Mouse (Mus musculus) limb, embryonic 13.5 days (tissue): Measurements from ENCODE around the gene Slc17a7. TPM values are rescaled to one million over a fixed set of nuclear protein-coding genes. Genes with fewer than 3 reads are reported as not detected.

Experiments
- ATAC-seq: fragments of 200-750 bp; cut with Nextera tagmentation; 2 replicates; pipeline ENCODE4 v1.8.0; 2017; ENCODE audit warnings: low read depth, moderate number of reproducible peaks, moderate TSS enrichment; ENCODE audit not compliant: low FRiP score
- H3K27ac ChIP-seq: fragments of 300-500 bp; sonication (generic); 2 replicates; pipeline ENCODE4 v1.5.1; 2015; ENCODE audit warnings: inconsistent platforms, mild to moderate bottlenecking, moderate library complexity
- H3K27me3 ChIP-seq: fragments of 300-500 bp; sonication (generic); 2 replicates; pipeline ENCODE4 v1.6.1; 2015; ENCODE audit warnings: mild to moderate bottlenecking, inconsistent platforms
- H3K36me3 ChIP-seq: fragments of 300-500 bp; sonication (generic); 2 replicates; pipeline ENCODE4 v1.6.1; 2015; ENCODE audit warnings: inconsistent platforms, mild to moderate bottlenecking, moderate library complexity
- H3K4me1 ChIP-seq: fragments of 300-500 bp; sonication (generic); 2 replicates; pipeline ENCODE4 v1.6.1; 2015; ENCODE audit warnings: inconsistent platforms
- H3K4me2 ChIP-seq: fragments of 300-500 bp; sonication (generic); replicated peaks from 2 replicates; pipeline ENCODE4 v1.6.1; 2015; ENCODE audit warnings: inconsistent platforms, mild to moderate bottlenecking, moderate library complexity
- H3K4me3 ChIP-seq: fragments of 300-500 bp; sonication (generic); 2 replicates; pipeline ENCODE4 v1.5.1; 2015; ENCODE audit warnings: moderate library complexity, mild to moderate bottlenecking, inconsistent platforms
- H3K9ac ChIP-seq: fragments of 300-500 bp; sonication (generic); 2 replicates; pipeline ENCODE4 v1.6.1; 2015; ENCODE audit warnings: mild to moderate bottlenecking, inconsistent platforms
- H3K9me3 ChIP-seq: fragments of 300-500 bp; sonication (generic); 2 replicates; pipeline ENCODE4 v1.6.1; 2016; ENCODE audit warnings: inconsistent platforms
- WGBS: fragments of 180-500 bp; shearing (Covaris S2); methylation state at CpG from one replicate; pipeline ENCODE4 v1.1.7; 2015; 5-methylcytosine and 5-hydroxymethylcytosine counted together
- polyA plus RNA-seq: library from polyadenylated mRNA; unstranded; fragments of >200 nt; fragmentation: Nextera tagmentation; extraction: Ambion mirVana; gene quantifications from 2 replicates; pipeline ENCODE4 v1.2.1, GENCODE M21; 2015

Gene Slc17a7
- polyA plus RNA-seq, 1 experiment from 2014 or later = 0.19 TPM

DNA sequence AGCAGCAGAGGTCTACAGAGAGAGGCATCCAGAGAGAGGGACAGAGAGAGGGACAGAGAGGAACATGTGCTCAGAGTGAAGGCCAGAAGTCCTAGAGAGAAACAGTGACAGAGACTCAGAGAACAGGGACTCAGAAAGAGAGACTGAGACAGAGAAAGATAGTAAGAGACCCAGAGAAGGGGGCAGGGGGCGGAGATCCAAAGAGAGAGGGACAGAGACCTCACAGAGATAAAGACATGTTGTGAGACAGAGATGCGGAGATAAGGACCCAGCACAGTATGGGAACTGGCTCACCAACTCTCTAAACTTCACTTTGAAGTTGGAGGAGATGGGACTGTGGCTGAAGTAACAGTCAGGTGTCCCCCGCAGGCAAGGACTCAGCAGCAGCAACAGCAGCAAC lies 28.4 kb upstream of the Slc17a7 start:
- H3K4me2 ChIP-seq = peak overlapping the region; percentile 80
- H3K27ac ChIP-seq = no peak overlapping the region
- H3K4me1 ChIP-seq = 0 out of 2 replicates have a peak, but pooled peaks cover 7% of the 10 kb centered on the region
- no peaks in the 10 kb centered on the region for H3K36me3 ChIP-seq
- no peaks in the 10 kb centered on the region for H3K9me3 ChIP-seq
- H3K9ac ChIP-seq = no peak overlapping the region
- WGBS = 62% methylated on average over 3 of the region's 3 CpGs
- H3K4me3 ChIP-seq = peak overlapping the region; percentile 58
- no peak for ATAC-seq
- H3K27me3 ChIP-seq = peaks cover 31% of the 10 kb centered on the region

DNA sequence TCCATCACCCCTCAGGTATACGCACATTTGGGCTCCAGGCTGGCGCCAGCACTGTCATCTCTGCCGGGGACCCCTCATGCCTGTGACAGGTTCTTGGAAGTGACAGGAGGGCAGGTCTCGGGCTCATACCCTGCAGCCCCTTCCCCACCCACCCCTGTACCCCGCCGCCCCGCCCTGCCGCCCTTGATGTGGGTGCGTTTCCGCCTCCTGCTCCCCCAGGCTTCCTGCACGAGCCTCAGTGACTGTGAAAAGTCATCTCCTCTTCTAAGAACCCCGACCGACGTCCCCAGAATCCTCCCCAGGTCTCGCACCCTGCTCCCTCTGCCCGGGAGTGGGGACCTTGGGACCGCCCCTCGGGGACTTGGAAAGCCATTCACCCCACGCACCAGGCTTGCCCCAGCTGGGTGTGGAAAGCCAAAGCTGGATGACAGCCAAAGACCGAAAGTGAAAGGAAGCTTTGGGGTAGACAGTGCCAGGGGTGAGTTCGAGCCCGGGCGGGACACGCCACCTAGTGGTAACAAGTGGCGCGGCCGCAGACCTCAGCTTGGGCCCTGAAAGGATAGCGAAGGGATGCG lies 27.7 kb upstream of the Slc17a7 start, which contains the start of the genes Gm45713 and Flt3l:
Gene Gm45713 (minus strand): TSS at position 239 of the 575 bp plus-strand sequence.
Gene Flt3l (minus strand): TSS at position 440 of the 575 bp plus-strand sequence.
- Histone ChIP-seq H3K4me1 (0 out of 2 replicates have a peak, but pooled peaks cover 7% of the 10 kb centered on the region), H3K4me3 (peak within 1 kb of the TSS; percentile 58), H3K36me3 (no peaks in the 10 kb centered on the region; the same call in 1 of the 2 replicates), H3K9me3 (no peaks in the 10 kb centered on the region), H3K9ac (peak within 1 kb of the TSS; percentile 75), H3K27ac (no peak within 1 kb of the TSS), H3K4me2 (peak within 1 kb of the TSS; percentile 80), H3K27me3 (peaks cover 31% of the 10 kb centered on the region)
- peak; percentile 77 for ATAC-seq
- WGBS = 1% methylated on average over 29 of the region's 29 CpGs

DNA sequence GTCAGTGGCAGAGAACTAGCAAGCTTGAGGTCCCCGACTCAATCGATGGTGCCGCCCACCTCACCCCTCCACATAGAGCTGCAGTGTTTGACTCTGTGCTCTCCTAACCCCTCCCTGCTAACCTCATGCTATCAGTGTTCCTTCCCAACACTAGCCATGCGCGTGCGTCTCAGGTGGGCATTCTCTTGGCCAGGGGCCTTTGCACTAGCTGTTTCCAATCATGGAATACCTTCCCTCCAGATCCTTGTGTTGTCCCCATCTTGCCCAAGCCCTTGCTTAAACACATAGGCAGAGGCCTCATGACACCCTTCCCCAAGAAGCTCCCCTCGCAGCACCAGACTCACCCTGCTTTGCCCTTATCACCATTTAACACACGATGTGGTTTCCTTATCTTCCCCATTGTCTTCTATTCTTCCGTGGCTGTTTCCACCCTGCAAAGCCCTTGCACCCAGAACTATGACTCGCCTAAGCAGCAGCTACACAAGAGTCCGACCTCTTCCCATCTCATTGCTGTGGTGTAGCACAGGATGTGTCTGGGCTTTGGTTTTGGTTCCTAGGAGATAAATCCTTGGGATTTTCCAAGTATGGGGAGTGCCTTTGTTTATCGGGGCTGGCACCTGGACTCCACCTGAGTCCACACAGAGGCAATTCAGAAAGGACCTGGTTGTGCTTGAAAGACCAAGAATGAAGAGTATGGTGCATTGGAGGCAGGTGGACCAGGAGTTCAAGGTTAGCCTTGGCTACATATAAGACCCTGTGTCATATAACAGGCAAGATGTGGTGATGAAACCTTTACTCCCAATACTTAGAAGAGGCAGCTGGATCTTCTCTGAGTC lies 26.4 kb upstream of the Slc17a7 start:
- Histone ChIP-seq H3K4me3 (no peak overlapping the region), H3K36me3 (peaks cover 11% of the 10 kb centered on the region), H3K27ac (no peak overlapping the region), H3K9ac (no peak overlapping the region), H3K27me3 (peaks cover 31% of the 10 kb centered on the region), H3K4me1 (0 out of 2 replicates have a peak, but pooled peaks cover 7% of the 10 kb centered on the region), H3K4me2 (no peak overlapping the region), H3K9me3 (no peaks in the 10 kb centered on the region)
- 81% methylated on average over 12 of the region's 12 CpGs for WGBS
- no peak for ATAC-seq

DNA sequence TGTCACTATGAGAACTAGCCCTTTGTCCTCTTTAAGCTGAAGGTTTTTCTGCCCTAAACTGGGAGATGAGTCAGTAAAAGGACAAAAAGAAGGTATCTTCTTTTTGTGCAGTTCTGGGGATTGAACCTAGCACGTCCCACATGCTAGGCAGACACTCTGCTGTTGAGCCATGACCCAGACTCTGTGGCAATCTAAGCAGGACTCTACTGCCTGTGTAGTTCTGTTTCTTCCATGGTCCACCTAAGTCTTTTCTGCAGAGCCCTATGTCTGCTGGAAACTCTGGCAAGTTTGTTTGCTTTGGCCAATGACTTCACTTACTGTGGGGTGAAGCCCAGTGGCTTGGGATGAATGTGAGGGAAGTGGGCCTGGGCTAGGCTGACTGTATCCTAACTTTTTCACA lies 25.3 kb upstream of the Slc17a7 start:
- 79% methylated on average over 1 of the region's 1 CpGs for WGBS
- 0 out of 2 replicates have a peak overlapping the region, but pooled peaks have one; percentile 19 for H3K9ac ChIP-seq

DNA sequence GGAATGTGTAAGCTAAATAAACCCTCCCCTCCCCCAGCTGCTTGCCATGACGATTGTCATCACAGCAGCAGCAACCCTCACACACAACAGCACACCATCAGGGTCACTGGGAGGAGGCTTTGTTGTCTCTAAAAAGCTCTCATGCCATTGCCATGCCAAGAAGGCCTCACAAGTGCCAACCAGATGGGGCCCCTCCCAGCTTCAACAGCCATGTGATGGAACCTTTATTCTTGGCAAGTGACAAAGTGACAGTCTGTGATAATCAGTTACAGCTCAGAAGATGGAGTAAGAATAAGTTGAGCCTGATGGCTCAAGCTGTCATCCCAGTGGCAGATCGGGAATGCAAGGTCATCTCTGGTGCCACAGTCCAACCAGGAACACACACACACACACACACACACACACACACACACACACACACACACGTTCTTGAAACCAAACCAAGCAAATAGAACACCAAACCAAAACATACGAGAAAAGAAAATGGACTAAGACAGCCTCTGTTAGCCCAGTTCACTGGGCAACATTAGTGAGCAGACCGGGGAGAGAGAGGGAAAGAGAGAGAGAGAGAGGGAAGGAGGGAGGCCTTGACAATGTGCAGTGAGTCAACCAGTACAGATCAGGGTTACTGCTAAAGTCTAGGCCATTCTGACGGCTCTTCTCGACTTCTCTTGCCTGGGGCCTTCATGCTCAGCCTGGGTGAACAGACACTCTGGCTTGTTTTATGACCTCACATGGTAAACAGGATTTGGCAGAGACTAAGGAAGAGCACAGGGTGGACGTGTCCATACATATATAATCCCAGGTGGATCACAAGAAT lies 23.6 kb upstream of the Slc17a7 start:
- H3K4me1 ChIP-seq = 0 out of 2 replicates have a peak, but pooled peaks cover 7% of the 10 kb centered on the region
- peaks cover 21% of the 10 kb centered on the region for H3K27me3 ChIP-seq
- H3K36me3 ChIP-seq = peaks cover 39% of the 10 kb centered on the region
- no peak overlapping the region for H3K4me2 ChIP-seq
- H3K9ac ChIP-seq = no peak overlapping the region
- WGBS = 69% methylated on average over 8 of the region's 8 CpGs
- no peaks in the 10 kb centered on the region for H3K9me3 ChIP-seq
- no peak overlapping the region for H3K4me3 ChIP-seq
- H3K27ac ChIP-seq = no peak overlapping the region
- no peak for ATAC-seq

More for the DNA sequence above, 25.3 kb upstream of the Slc17a7 start:
- Histone ChIP-seq H3K4me3 (no peak overlapping the region), H3K27me3 (peaks cover 31% of the 10 kb centered on the region), H3K4me2 (no peak overlapping the region), H3K27ac (no peak overlapping the region), H3K9me3 (no peaks in the 10 kb centered on the region), H3K4me1 (0 out of 2 replicates have a peak, but pooled peaks cover 7% of the 10 kb centered on the region), H3K36me3 (peaks cover 21% of the 10 kb centered on the region)
- no peak for ATAC-seq

DNA sequence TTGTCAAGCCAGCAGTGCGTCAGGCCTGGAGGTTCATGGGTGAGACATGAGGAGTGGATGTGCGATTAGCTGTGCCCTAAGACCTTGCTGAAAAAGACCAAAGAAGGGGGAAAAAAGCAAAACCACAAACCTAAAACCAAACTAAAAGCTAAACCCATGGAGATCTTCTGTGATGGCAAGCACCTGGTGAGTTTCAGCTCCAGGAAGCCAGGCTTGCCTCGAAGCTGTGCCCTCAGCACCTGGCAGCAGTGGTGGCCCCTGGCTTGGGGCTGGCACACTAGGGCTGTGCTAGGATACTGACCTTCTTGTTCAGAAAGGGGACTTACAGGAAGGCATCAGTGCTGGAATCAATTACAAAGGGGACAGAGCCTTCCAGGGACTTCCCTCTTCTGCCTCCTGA lies 22.4 kb upstream of the Slc17a7 start:
- Histone ChIP-seq H3K27me3 (peaks cover 13% of the 10 kb centered on the region), H3K36me3 (peaks cover 51% of the 10 kb centered on the region), H3K27ac (no peak overlapping the region), H3K9ac (no peak overlapping the region), H3K4me2 (no peak overlapping the region), H3K9me3 (no peaks in the 10 kb centered on the region), H3K4me1 (no peaks in the 10 kb centered on the region), H3K4me3 (no peak overlapping the region)
- no peak for ATAC-seq
- WGBS = 86% methylated on average over 3 of the region's 3 CpGs

DNA sequence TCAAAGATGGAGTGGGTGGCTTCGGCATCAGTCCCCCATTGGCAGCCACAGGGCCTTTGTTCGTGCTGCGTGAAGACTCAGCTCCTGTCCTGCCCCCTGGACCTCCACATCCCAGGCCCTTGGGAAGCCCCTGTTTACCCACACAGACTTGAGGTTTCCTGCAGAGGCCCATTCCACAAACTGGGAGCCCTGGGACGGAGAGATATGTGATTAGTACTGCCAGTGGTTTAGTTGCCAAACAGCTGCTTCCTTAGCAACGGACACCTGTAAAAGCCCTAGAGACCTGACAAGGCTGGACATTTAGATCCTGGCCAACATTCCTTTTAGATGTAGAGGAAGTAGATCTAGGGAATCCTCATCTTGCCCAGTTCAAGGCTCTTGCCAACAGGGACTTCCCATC lies 21.8 kb upstream of the Slc17a7 start:
- Histone ChIP-seq H3K4me3 (no peak overlapping the region), H3K4me2 (no peak overlapping the region), H3K27me3 (peaks cover 9% of the 10 kb centered on the region), H3K27ac (no peak overlapping the region), H3K9me3 (no peaks in the 10 kb centered on the region), H3K9ac (no peak overlapping the region), H3K36me3 (peaks cover 57% of the 10 kb centered on the region), H3K4me1 (no peaks in the 10 kb centered on the region)
- 90% methylated on average over 5 of the region's 5 CpGs for WGBS
- no peak for ATAC-seq

DNA sequence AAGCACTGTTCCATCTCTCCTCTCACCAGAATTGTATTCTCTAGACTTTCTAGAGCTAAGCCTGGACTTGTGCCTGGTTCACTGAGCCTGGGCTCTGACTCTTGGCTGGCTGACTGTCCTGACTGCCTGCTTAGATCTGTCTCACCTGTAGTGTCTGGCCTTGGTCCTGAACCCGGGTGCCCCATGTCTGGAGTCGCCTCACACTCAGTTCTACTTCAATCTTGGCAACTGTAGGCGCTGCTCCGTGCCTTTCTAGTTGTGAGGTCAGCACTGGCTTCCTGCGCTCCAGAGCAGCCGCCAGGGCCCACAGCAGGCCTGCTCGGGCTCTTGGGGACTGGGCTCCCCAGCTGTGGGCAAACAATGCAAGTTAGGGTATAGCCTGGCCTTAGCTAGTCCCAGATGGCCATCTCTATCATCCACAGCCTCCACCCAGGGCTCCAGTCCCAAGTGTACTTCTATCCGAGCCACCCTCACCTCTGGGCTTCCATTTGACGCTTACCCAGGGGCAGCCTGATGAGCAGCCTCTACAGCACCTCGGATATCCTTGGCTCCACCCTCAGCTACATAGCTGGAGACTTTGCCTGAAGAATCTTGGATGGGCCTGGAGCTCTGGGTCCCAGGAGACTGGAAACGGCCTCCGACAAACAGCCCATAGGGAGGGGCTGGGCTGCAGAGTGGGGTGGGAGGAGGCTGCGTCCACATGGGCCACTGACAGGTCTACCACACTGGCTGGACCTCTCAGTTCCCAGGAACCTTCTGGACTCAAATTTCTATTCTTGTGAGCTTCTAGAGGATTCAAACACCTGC lies 19.2 kb upstream of the Slc17a7 start:
- Histone ChIP-seq H3K4me2 (no peak overlapping the region), H3K36me3 (peaks cover 76% of the 10 kb centered on the region), H3K27ac (no peak overlapping the region), H3K4me3 (no peak overlapping the region), H3K27me3 (no peaks in the 10 kb centered on the region), H3K9ac (0 out of 2 replicates have a peak overlapping the region, but pooled peaks have one; percentile 35), H3K9me3 (no peaks in the 10 kb centered on the region), H3K4me1 (no peaks in the 10 kb centered on the region)
- 90% methylated on average over 13 of the region's 13 CpGs for WGBS
- ATAC-seq = no peak

DNA sequence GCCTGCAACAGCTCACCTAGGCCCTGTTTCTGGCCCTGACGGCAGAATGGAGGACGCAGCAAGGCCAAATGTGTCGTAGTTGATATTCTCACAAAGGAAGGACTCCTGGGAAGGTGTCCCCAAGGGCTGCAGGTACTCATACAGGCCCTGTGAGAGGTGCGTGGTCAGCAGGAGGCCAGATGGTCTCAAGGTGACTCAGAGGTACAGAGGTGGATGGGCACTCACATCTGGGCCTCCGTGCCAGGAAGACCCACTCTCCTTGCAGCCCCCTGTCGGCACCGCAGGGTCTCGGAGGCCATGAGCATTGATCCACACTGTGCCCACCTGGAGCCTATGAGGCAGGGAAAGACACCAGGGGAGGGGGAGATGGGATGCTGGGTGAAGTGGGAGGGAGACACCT lies 18.3 kb upstream of the Slc17a7 start:
- Histone ChIP-seq H3K27ac (no peak overlapping the region), H3K4me3 (no peak overlapping the region), H3K4me2 (no peak overlapping the region), H3K27me3 (no peaks in the 10 kb centered on the region), H3K4me1 (peaks cover 4% of the 10 kb centered on the region; the same call in 1 of the 2 replicates), H3K9me3 (no peaks in the 10 kb centered on the region), H3K36me3 (peaks cover 76% of the 10 kb centered on the region), H3K9ac (no peak overlapping the region)
- 93% methylated on average over 8 of the region's 8 CpGs for WGBS
- no peak for ATAC-seq

DNA sequence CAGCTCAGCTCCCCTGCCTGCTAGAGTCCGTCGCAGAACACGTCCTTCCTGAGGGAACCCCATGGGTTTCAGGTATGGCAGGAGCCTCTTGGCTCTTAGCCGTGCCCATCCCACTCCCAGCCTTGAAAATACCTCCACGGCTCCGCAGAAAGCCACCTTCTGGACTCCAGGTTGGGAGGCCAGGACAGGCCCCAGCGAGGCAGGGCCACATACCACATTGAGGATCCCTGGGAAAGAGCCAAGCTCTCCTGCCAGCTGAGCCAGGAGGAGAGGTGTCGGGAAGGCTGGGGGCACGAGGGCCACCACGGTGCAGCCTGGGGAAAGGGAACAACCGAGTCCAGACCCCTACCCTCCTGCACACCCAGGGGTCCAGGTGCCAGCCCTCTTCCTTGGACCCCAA lies 16.5 kb upstream of the Slc17a7 start:
- H3K27ac ChIP-seq = no peak overlapping the region
- peaks cover 20% of the 10 kb centered on the region for H3K4me1 ChIP-seq
- no peak overlapping the region for H3K4me2 ChIP-seq
- peaks cover 66% of the 10 kb centered on the region for H3K36me3 ChIP-seq
- no peaks in the 10 kb centered on the region for H3K9me3 ChIP-seq
- 94% methylated on average over 11 of the region's 11 CpGs for WGBS
- H3K27me3 ChIP-seq = no peaks in the 10 kb centered on the region
- no peak for ATAC-seq
- no peak overlapping the region for H3K9ac ChIP-seq
- no peak overlapping the region for H3K4me3 ChIP-seq

DNA sequence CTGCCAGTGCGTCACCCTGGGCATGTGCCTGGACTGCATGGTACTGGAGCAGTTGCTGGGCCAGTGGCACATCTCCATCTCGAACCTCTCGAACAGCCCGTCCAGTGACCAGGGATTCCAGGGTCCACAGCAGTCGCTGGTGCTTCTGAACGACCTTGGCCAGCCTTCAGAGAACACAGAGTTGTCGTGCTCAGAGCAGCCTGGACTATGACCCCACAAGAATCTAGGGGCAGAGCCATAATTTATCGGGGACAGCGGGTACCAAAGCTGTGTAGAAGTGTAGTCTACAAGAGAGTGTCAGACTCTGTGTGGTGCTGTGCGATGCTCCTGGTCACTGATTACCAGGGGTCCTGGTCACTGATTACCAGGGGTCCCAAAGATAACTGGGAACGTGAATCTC lies 15.8 kb upstream of the Slc17a7 start:
- peaks cover 60% of the 10 kb centered on the region for H3K36me3 ChIP-seq
- H3K9me3 ChIP-seq = no peaks in the 10 kb centered on the region
- WGBS = 88% methylated on average over 11 of the region's 11 CpGs
- H3K27ac ChIP-seq = no peak overlapping the region
- peaks cover 20% of the 10 kb centered on the region for H3K4me1 ChIP-seq
- H3K4me3 ChIP-seq = no peak overlapping the region
- no peaks in the 10 kb centered on the region for H3K27me3 ChIP-seq
- no peak overlapping the region for H3K4me2 ChIP-seq
- no peak for ATAC-seq
- H3K9ac ChIP-seq = no peak overlapping the region
